Mouse (Mus musculus) cerebellum, adult 9-11 months (tissue): ENCODE results near the gene Yae1d1.
"Not testable (repeated sequence)": the region's sequence is repeated elsewhere in the genome, so short reads cannot be mapped to it uniquely, and the experiment has no call there.

ENCODE experiments used
- DNase-seq: peaks from one replicate; pipeline ENCODE4 v3.0.0; 2022

The Yae1d1 gene

DNA sequence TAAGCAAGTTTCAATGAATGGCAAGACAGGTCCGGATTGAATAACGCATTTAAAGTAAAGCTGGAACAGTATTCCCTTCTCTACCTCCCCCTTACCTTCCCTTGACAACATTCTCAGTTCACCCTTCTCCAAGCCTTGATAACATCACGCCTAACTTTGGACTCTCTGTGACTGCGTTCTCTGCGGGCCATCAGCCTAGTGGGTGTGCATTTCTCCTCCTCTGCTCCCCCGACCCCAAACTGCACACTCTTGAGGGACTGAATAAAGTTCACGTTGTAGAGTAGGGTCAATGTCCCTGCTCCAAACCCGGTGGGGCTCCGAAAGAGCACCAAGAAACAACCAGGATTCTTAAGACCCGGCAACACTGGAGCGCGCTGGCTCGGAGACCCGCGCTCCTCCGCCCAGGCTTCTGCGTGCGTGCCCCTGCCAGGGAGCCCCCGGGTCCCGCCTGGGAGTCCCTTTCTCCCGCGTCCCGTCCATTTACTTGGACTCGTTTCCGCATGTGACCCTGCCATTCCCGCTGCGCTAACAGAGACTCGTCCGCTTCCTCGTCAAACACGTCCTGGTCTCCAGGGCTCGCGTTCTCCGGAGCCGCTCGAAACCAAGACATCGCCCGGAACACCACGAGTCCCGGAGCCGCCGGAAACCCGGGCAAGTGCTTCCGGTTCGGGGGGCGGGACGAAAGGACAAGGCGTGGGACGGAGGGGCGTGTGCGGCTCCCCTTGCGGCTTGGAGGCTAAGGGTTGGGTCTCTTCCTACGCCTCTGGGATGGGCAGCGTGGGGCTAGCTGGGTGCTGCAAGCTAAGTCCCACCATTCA is at the start of gene Yae1d1:
Gene Yae1d1, minus strand, starts transcription at position 653 of the 818 bp plus-strand sequence.
- peak; percentile 86 for DNase-seq

DNA sequence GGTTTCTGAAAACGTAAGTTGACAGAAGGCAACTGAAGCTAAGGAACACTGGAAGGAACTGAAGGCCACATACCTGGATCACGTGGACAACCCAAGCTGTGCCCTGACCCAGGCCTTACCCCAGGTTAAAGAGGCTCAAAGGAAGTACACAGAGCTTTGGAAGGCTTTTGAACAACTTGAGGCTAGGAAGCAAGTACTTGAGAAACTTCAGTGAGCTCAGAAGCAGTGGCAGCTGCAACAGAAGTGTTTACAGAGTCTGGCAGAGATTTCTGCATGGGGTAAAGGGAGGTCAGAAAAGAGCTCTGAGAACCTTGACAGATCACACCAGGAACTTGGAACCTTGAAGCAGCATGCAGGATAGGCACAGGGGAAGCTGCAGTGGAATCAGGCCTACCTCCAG is 45.7 kb upstream of the Yae1d1 start:
- DNase-seq = no peak

DNA sequence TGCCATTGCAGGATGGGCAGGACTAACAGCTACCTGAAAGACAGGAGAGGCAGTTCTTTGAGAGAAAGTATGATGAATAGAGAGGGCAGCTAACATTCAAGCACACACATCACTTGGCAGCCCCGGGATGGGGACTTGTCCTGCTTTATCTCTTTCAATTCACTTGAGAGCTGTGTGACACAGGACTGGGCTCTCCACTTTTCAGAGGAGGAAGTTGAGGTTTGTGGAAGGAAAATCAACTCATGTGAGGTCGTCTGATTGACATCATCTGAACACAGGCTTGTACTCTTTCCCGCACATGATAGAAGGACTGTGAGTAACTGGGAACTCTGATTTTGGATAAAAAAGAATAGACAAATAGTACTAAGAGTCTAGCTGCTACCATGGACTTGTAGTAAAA is 23.5 kb upstream of the Yae1d1 start:
- DNase-seq = no peak

DNA sequence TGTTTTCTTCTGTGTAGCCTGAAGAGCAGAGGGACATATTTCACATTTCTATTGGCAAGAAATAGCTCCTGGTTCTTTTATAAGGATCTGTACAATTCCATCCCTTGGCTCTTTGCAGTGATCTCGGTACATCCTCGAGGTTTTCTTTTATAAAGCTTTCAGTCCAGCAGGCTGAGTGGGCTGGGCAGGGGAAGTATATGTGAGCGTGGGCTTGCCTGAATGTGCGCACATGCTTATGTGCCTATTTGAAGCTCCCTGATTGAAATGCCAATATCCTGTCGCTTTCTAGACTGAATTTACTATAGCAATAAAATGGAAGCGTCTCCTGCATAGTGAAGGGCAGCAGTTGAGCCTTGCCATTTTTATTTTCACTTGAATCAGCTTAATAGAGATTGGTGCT is 20.1 kb upstream of the Yae1d1 start:
- DNase-seq = no peak

DNA sequence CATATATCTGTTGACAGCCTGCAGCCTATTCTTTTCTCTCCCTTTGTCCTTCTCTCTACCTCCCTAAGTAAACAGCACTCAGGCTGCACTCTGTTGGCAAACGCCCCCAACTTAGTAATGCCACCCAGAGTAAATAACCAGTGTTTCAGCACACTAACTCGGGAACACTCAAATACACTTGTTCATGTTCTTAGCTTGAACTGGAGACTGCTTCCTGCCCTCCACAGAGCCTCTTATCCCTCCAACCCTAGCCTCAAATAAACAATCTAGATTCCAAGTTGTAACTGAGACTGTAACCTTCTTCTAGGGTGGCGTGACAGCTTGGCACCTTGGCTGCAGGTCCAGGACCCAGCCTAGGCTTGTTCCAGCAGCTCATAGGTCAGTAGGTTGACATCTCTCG is 17.9 kb upstream of the Yae1d1 start:
- DNase-seq = no peak

DNA sequence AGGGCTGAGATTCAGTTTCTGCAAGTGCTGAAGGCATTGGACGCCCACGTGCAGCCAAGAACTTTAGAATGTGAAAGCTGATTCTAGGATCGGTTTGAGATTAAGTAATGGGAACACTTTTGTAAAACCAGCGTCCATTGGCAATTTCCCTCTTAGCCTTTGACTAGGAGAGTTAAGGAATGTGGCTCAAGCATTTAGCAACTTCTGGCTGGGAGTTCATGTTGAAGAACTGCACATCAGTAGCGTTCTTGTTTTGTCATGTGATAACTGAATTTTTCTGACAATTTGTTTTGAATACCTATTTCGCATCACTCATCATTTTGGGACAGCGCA is 332 bp upstream of the Yae1d1 start:
- DNase-seq = no peak

DNA sequence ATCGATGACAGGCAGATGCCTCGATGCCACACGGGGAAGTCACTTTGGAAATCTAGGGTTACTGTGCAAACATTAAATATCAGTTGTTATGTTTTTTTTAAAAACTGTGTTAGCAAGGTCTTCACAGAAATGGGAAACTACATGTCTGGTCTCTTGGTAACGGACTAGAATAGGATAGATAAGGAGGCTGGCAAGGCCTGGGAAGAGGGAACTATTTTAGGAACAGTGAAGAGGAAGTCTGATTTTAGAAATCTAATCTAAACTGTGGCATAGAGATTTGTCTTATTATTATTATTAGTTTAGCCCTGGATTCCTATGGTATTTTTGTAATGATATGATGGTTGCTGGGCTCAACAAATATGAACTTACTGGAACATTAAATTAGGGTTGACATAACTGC is 1.1 kb downstream of the Yae1d1 start:
- DNase-seq = no peak

DNA sequence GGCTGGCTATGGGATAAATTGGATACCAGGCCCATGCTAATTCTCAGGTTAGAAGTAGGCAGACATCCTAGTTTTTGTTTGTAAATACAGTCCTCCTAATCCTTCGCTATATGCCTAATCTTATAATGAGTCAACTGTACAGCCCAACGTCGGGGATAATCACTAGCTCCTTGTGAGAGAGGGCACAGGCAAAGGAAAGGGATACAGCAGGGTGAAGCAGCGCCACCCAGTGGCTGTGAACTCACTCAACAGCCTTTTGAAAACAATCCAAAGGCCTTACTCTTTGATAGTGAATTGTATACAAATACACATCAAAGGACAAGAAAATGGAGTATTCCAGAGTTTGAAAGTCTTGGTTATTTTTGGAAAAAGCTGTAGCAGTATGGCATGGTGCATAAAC is 10.0 kb downstream of the Yae1d1 start:
- DNase-seq = peak; percentile 15

DNA sequence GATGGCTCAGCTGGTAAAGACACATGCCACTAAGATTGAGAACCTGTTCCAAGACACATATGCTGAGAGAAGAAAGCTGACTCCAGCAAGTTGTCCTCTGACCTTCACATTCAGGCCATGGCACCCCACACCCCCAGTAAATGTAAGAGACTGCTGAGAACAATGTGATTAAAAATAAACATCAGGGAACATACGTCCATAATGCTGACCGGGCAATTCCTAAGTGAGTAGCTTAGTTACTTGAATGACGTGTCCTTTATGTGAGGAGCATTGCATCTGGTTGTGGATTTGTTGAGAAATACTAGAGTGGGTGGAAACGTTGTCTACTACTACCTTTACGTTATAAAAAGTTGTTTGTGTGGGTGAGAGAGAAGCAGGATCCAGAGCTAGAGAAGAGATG is 10.5 kb downstream of the Yae1d1 start:
- no peak for DNase-seq

DNA sequence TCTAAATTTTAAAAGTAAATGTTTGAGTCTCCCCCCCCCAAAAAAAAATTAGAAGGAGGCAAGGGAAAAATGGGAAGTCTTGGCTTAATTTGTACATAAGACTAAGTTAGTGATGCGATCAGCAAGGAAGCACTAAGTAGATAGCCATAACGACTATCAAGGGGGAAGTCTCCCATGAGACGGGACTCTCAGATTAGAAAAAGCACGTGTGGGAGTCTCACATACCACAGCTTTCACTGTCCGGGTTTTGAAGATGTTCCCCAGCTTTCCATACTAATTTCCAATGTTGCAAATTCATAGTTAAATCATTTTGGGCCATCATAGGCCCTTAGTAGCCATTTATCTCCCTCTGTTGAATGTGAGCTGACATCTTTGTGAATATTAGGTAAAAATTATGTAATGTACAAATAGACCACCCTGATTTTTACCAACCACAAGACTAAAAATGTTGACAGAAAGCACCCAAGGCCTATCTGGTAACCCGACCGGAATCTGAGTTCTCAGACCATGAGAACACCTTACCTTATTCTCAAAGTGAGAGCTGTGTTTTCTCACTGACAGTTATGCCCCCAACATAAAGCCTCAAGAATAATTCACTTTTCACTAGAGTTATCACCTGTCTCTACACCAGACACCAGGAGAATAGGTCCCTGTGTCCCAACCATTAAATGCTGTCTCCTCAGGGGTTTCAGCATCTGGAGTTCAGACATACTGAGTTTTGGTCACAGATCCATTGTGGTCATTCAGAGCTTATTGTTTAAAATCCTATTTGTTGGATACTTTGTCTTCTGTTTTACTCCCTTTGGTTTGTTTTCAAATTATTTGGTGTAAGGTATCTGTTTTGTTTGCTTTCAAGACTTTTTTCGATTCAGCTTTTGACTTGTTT is 16.1 kb downstream of the Yae1d1 start:
- DNase-seq = no peak

DNA sequence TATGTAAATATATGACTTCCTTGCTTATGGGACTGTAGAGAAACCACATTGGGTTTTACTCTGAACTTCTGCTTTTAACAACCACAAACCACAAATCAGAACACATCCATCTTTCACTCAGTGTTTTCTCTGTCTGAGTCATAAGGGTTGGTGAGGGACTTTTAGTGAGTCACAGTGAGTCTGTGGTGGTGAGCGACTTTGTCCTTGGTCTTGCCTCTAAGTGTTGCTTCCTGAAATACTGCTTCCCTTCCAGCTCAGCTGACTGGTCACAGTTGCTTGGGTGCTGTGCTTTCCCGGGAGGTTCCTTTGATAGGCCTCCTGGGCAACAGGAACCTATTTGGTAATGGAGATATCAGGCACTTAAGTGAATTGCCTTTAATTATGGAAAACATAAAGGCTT is 17.3 kb downstream of the Yae1d1 start:
- DNase-seq = no peak

DNA sequence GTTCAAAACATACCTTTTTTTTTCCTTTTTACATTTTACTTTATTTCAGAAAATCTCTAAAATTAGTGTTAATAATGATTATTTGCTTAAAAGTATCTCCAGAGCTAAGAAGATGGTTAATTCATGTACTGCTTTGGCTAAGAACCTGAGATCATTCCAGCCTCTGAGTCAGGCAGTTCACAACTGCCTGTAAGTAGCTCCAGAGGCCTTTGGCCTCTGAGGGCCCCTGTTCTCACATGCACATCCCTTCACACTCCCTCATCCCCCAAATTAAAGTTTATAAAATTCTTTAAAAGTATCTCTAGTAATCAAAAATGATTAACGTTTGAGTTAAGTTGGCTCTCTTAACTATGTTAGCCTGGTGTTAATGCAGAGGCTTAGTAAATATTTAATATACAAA is 17.7 kb downstream of the Yae1d1 start:
- no peak for DNase-seq

DNA sequence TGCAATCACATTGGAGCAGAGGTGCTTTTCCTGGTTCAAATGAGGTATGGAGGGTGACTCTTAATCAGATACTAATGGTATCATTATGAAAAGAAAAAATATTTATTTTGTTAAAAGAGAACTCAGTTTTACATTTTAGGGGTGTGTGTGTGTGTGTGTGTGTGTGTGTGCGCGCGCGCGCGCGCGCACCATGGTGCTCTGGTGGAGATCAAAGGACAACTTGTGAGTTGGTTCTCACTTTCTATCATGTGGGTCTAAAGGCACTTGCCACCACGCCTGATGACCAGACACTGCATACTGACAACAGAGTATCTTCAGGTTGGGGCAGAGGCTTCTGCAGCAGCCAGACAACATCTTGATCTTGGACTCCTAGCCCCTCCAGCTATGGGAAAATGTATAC is 18.4 kb downstream of the Yae1d1 start:
- no peak for DNase-seq

DNA sequence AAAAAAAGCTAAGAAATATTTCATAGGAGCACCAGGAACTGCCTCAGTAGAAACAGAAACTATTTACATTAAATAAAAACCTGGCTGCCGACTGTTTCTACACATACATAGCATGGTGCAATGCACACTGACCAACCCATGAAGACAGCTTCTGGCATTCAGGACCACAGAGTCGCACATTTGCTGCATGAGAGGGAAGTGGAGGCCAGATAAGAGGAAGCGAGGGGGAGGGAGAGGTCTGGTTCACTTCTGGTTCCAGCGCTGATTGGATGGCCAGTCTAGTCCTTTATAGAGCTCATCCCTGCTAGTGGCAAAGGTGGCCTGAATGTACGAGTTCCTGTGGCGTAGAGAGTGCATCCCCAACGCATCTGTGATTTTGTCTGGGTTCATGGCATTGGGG is 32.5 kb downstream of the Yae1d1 start:
- no peak for DNase-seq

DNA sequence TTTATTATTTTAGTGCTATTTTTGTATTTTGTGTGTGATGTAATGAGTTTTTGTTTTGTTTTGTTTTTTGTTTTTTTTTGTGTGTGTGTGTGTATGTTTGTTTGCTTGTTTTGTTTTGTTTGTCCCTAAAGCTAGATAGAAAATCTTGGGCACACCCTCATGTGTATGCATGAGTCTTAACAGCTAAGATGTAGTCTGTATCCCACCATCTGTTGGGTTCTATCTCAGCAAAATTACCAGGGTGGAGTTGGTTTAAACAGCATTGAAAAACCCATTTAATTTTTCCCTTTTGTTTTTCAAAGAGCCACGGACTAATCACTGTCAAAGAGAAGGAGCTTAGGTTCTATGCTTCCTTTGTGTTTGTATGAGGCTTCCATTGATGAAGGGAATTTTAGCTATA is 38.9 kb downstream of the Yae1d1 start:
- no peak for DNase-seq

DNA sequence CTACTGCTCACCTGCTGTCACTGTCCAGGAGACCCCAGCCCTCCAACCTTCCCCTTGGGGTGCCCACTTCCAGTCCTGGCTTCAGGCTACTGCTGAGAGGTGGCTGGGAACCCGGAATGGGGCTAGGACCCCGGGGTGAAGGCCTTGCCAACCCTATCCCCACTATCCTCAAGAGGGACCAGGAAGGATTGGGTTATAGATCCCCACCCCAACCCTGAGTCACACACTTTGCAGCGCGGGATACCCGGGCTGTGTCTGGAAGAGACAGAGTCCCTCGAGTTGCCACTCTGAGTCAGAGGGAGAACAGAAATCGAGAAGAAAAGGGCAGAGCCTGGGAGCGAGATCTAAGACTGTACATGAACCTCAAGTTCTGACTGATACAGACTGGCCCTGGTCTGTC is 42.6 kb downstream of the Yae1d1 start:
- not testable (repeated sequence) for DNase-seq

DNA sequence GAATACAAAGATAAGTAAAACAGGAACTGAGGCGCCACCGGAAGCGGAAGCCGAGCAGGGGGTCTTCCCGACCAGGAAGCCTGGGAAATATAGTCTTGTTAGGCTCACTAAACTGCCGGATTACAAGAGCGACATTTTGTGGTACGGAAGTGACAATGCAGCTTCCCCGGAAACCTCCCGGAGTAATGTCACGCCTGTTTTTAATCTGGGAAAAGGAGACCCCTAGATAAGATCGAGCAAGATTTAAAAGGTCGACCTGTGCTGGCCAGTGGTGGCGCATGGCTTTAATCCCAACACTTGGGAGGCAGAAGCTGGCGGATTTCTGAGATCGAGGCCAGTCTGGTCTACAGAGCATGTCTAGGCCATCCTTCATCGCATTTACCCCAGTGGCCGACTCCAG is 43.6 kb downstream of the Yae1d1 start:
- no peak for DNase-seq

DNA sequence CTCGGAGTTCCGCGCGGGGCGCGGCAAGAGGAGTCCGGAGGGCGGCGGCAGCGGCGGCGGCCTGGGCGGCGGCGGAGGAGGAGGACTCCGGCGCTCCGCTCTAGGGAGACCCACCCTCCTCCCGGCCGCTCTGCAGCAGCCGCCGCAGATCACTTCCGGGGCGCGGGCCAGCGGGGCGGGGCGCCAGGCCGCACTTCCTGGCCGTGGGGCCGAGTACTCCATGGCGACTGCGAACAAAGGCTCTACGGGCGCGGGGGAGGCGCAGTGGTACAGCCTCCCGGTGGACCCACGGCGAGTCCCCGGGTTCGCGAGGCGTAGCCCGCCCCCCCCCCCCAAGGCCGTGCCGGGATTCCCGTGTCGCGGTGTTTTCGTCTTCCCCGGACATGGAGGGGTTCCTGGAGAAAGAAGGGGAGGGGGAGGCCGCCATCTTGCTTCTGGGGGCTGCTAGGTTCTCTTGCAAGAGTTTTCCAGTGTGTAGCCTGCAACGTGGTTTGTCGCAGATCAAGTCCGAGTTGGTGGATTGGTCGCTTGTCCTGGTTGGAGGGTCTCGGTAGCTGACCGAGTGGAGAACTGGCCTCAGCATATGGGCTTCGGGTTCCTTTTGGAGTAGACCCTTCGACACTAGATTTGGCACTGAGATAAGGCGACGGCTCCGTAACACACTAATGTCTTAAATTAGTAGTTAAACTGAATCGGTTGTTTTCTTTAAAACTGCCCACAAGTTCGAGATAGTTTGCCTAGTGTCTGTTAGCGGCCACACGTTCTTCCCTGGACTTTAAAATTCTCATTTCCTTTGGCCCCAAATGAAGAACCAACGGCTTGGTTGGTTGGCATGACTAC is 48.9 kb downstream of the Yae1d1 start, which contains the start of gene Rala:
Gene Rala, minus strand, starts transcription at position 162 of the 840 bp plus-strand sequence.
- peak; percentile 94 for DNase-seq

DNA sequence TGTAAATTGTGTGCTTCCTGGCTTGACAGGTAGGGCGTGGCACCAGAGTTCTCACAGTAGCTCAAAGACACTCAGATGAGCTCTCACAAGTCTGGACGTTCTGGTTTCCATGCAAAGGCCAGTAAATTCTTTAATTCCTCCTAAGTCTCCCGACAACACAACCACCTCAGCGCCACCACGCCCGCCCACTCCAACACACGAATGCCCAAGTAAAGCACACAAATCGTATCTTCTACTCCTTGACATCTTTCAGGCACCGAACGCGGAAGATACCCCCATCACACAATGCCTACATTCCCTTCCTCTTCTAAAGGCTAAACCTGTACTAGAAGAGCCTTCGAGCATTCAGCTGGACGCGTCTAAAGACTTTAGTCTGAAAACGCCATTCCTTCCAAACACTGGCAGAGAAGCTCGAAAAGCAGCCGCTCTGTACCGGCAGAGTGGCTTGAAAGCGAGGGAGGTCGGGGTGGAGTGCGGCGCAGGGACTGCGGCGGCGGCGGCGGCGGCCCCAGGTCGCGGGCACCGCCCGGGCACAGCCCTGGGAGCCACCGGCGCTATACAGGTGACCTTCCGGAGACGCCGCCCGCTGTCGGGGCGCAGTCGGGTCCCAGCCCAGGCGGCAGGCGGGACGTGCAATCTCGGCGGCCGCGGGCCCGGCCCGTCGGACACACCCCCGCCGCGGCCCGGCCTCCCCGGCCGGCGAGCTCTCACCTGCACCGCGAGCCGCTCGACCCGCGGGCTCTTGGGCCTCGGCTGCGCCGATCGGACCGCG is 49.7 kb downstream of the Yae1d1 start:
- peak; percentile 21 for DNase-seq

DNA sequence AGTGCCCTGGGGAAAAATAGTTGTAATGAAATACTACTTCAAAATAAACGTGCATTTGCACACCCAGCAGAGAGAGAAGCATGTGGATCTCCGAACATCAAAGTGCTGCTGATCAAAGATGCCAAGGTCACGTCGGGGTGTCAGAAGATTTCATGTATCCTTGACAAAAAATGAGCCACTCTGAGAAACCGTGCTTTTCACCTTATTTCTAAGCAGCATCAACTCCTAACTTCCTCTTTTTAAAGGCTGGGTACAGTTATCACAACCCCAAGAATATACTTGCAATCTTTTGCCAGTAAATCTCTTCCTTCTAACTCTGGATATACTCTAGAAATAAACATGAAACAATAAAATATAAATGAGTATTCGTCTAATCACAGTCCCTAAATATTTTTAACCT is 50.8 kb downstream of the Yae1d1 start:
- DNase-seq = no peak
